Mouse (Mus musculus): ENCODE measurements around the gene Mup5.

DNA sequence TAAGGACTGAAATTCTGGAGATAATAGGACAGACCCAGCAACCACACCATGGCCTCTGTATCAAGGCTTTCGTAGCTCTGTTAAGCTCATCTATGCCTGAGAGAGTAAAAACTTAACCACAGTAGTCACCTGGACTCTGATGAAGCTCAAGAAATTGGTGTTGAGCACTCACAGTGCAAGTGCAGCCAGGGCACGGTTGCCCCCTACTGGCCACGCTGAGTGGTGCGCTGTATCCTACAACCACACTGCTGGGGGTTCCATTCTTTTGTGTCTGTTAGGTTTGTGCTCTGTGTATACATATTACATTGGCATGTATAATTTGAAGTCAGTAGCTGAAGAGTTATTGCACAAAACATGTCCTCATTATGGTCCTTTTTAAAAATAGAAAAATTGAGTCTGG lies 23.1 kb upstream of the Mup5 start:
- TF ChIP-seq MAFK (IDR thresholded peaks at IDR 0.05; ENCODE audit: borderline replicate concordance, low read depth, low read length) (no peak), RAD21 (IDR thresholded peaks at IDR 0.05; ENCODE audit: low read depth, low read length) (no peak; the same call in 1 of the 2 replicates), SMC3 (IDR thresholded peaks at IDR 0.05; ENCODE audit: low read depth, low read length) (no peak), CTCF (IDR thresholded peaks at IDR 0.05 in 2 of 3, conservative IDR thresholded peaks at IDR 0.05 in 1 of 3; ENCODE audit: control insufficient read depth in 1 of 3, insufficient read depth in 1 of 3, low read depth in 2 of 3, low read length in 3 of 3, poor library complexity in 1 of 3, severe bottlenecking in 1 of 3) (peak; percentile 30 to 66 (median 57)), UBTF (IDR thresholded peaks at IDR 0.05; ENCODE audit: borderline replicate concordance, insufficient read depth, low read depth, low read length) (no peak), POLR2A (IDR thresholded peaks at IDR 0.05; ENCODE audit: control insufficient read depth in 1 of 2, insufficient read depth in 1 of 2, low read depth in 1 of 2, low read length in 2 of 2, poor library complexity in 1 of 2) (no peak)

Measured in MEL (cell line).